Mouse (Mus musculus) midbrain, embryonic 16.5 days (tissue): ENCODE results near the gene Rhoa. TPM values are rescaled to one million over a fixed set of nuclear protein-coding genes. Genes with fewer than 3 reads are reported as not detected.
"Not testable (repeated sequence)": the region's sequence is repeated elsewhere in the genome, so short reads cannot be mapped to it uniquely, and the experiment has no call there.

Source experiments
- ATAC-seq: fragments of 200-750 bp; cut with Nextera tagmentation; 2 replicates; pipeline ENCODE4 v1.8.0; 2017; ENCODE audit warnings: moderate TSS enrichment
- H3K27ac ChIP-seq: fragments of 300-500 bp; sonication (generic); 2 replicates; pipeline ENCODE4 v1.5.1; 2014; ENCODE audit warnings: mild to moderate bottlenecking, low read length, mixed read lengths
- H3K27me3 ChIP-seq: fragments of 300-500 bp; sonication (generic); 2 replicates; pipeline ENCODE4 v1.6.1; 2014; ENCODE audit warnings: low read depth, low read length, mixed read lengths; ENCODE audit not compliant: control insufficient read depth, insufficient read depth
- H3K36me3 ChIP-seq: fragments of 300-500 bp; sonication (generic); 2 replicates; pipeline ENCODE4 v1.6.1; 2014; ENCODE audit warnings: mild to moderate bottlenecking, low read length, moderate library complexity, mixed read lengths; ENCODE audit not compliant: control insufficient read depth, insufficient read depth
- H3K4me1 ChIP-seq: fragments of 300-500 bp; sonication (generic); 2 replicates; pipeline ENCODE4 v1.6.1; 2014; ENCODE audit warnings: mild to moderate bottlenecking, low read length, mixed read lengths; ENCODE audit not compliant: control insufficient read depth, insufficient read depth
- H3K4me2 ChIP-seq: fragments of 300-500 bp; sonication (generic); 2 replicates; pipeline ENCODE4 v1.6.1; 2014; ENCODE audit warnings: mild to moderate bottlenecking, low read length, mixed read lengths
- H3K4me3 ChIP-seq: fragments of 300-500 bp; sonication (generic); 2 replicates; pipeline ENCODE4 v1.5.1; 2014; ENCODE audit warnings: low read depth, mild to moderate bottlenecking, low read length, moderate library complexity, mixed read lengths
- H3K9ac ChIP-seq: fragments of 300-500 bp; sonication (generic); 2 replicates; pipeline ENCODE4 v1.6.1; 2014; ENCODE audit warnings: low read depth, low read length, mixed read lengths
- H3K9me3 ChIP-seq: fragments of 300-500 bp; sonication (generic); replicated peaks from 2 replicates; pipeline ENCODE4 v1.6.1; 2014; ENCODE audit warnings: mild to moderate bottlenecking, low read length, mixed read lengths; ENCODE audit not compliant: control insufficient read depth, poor library complexity, severe bottlenecking
- WGBS: fragments of 180-500 bp; shearing (Covaris S2); extraction: QIAGEN DNeasy Blood & Tissue Kit; methylation state at CpG from one replicate; pipeline ENCODE4 v1.1.7; 2014; 5-methylcytosine and 5-hydroxymethylcytosine counted together
- polyA plus RNA-seq: library from polyadenylated mRNA; unstranded; fragments of >200 nt; fragmentation: Nextera tagmentation; extraction: Ambion mirVana; gene quantifications from 2 replicates; pipeline ENCODE4 v1.2.1, GENCODE M21; 2015

Gene Rhoa
- polyA plus RNA-seq, 1 experiment from 2014 or later, result 273 TPM

- peak overlapping the region; percentile 94 for H3K4me3 ChIP-seq
- H3K4me1 ChIP-seq, result peaks cover 33% of the 10 kb centered on the region
- no peak overlapping the region for H3K27ac ChIP-seq
- WGBS, result 88% methylated on average over 4 of the region's 4 CpGs
- peak overlapping the region; percentile 78 for H3K4me2 ChIP-seq
- no peak for ATAC-seq
- H3K27me3 ChIP-seq, result no peaks in the 10 kb centered on the region
- H3K36me3 ChIP-seq, result peaks cover 12% of the 10 kb centered on the region; the same call in 1 of the 2 replicates
- H3K9me3 ChIP-seq, result no peaks in the 10 kb centered on the region
- no peak overlapping the region for H3K9ac ChIP-seq
Measured at GRCm38 (mm10) chr9:108304716-108305115, 1.2 kb upstream of the Rhoa start.

- Histone ChIP-seq H3K9me3 (no peaks in the 10 kb centered on the region), H3K4me1 (peaks cover 35% of the 10 kb centered on the region), H3K36me3 (peaks cover 12% of the 10 kb centered on the region; the same call in 1 of the 2 replicates), H3K4me2 (peak overlapping the region; percentile 78), H3K27ac (peak overlapping the region; percentile 82), H3K27me3 (no peaks in the 10 kb centered on the region), H3K4me3 (peak overlapping the region; percentile 94), H3K9ac (peak overlapping the region; percentile 81)
- WGBS, result 12% methylated on average over 1 of the region's 1 CpGs
- no peak for ATAC-seq
Measured at GRCm38 (mm10) chr9:108305170-108305569, 759 bp upstream of the Rhoa start.

- H3K9ac ChIP-seq, result peak overlapping the region; percentile 97
- H3K27ac ChIP-seq, result peak overlapping the region; percentile 99
- peak overlapping the region; percentile 94 for H3K4me3 ChIP-seq
- peak; percentile 66 for ATAC-seq
- H3K4me2 ChIP-seq, result peak overlapping the region; percentile 62
- H3K27me3 ChIP-seq, result no peaks in the 10 kb centered on the region
- peaks cover 7% of the 10 kb centered on the region; the same call in 1 of the 2 replicates for H3K36me3 ChIP-seq
- peaks cover 41% of the 10 kb centered on the region for H3K4me1 ChIP-seq
- no peaks in the 10 kb centered on the region for H3K9me3 ChIP-seq
- under 1% methylated on average over 42 of the region's 51 CpGs for WGBS
Measured at GRCm38 (mm10) chr9:108306571-108306980, 647 bp downstream of the Rhoa start.

GRCm38 (mm10) chr9:108307021-108307807, 1.3 kb downstream of the Rhoa start:
- H3K4me3 ChIP-seq, result peak overlapping the region; percentile 94
- peak overlapping the region; percentile 62 for H3K4me2 ChIP-seq
- WGBS, result 21% methylated on average over 12 of the region's 12 CpGs
- H3K9me3 ChIP-seq, result no peaks in the 10 kb centered on the region
- H3K27me3 ChIP-seq, result no peaks in the 10 kb centered on the region
- ATAC-seq, result no peak
- H3K27ac ChIP-seq, result peak overlapping the region; percentile 99
- H3K4me1 ChIP-seq, result peaks cover 43% of the 10 kb centered on the region
- peaks cover 7% of the 10 kb centered on the region; the same call in 1 of the 2 replicates for H3K36me3 ChIP-seq
- peak overlapping the region; percentile 97 for H3K9ac ChIP-seq

GRCm38 (mm10) chr9:108308141-108308540, 2.2 kb downstream of the Rhoa start:
- 58% methylated on average over 2 of the region's 2 CpGs for WGBS
- Histone ChIP-seq H3K4me1 (peaks cover 43% of the 10 kb centered on the region), H3K9ac (no peak overlapping the region), H3K9me3 (no peaks in the 10 kb centered on the region), H3K4me3 (peak overlapping the region; percentile 27; the same call in 1 of the 2 replicates), H3K4me2 (peak overlapping the region; percentile 62), H3K27ac (no peak overlapping the region), H3K27me3 (no peaks in the 10 kb centered on the region), H3K36me3 (peaks cover 6% of the 10 kb centered on the region; the same call in 1 of the 2 replicates)
- ATAC-seq, result no peak

- no peak overlapping the region for H3K27ac ChIP-seq
- no peak overlapping the region for H3K9ac ChIP-seq
- no peak overlapping the region for H3K4me2 ChIP-seq
- no peak for ATAC-seq
- no peaks in the 10 kb centered on the region for H3K27me3 ChIP-seq
- no peaks in the 10 kb centered on the region for H3K36me3 ChIP-seq
- no peak overlapping the region for H3K4me3 ChIP-seq
- no peaks in the 10 kb centered on the region for H3K9me3 ChIP-seq
- H3K4me1 ChIP-seq, result no peaks in the 10 kb centered on the region
- 96% methylated on average over 3 of the region's 3 CpGs for WGBS
Measured at GRCm38 (mm10) chr9:108317572-108317971, 11.6 kb downstream of the Rhoa start.

- WGBS, result 73% methylated on average over 2 of the region's 2 CpGs
Measured at GRCm38 (mm10) chr9:108318462-108318861, 12.5 kb downstream of the Rhoa start.

GRCm38 (mm10) chr9:108322054-108322453, 16.1 kb downstream of the Rhoa start:
- not testable (repeated sequence) for H3K4me3 ChIP-seq, H3K4me1 ChIP-seq, ATAC-seq, H3K9ac ChIP-seq, H3K36me3 ChIP-seq, H3K4me2 ChIP-seq, H3K27me3 ChIP-seq, H3K9me3 ChIP-seq, H3K27ac ChIP-seq
- WGBS, result 93% methylated on average over 7 of the region's 7 CpGs

More at GRCm38 (mm10) chr9:108318462-108318861, 12.5 kb downstream of the Rhoa start:
- Histone ChIP-seq H3K9me3 (no peaks in the 10 kb centered on the region), H3K4me2 (no peak overlapping the region), H3K36me3 (no peaks in the 10 kb centered on the region), H3K9ac (no peak overlapping the region), H3K4me3 (no peak overlapping the region), H3K4me1 (no peaks in the 10 kb centered on the region), H3K27me3 (no peaks in the 10 kb centered on the region), H3K27ac (no peak overlapping the region)
- ATAC-seq, result no peak

GRCm38 (mm10) chr9:108324784-108325183, 18.9 kb downstream of the Rhoa start:
- H3K4me1 ChIP-seq, result no peaks in the 10 kb centered on the region
- H3K4me2 ChIP-seq, result no peak overlapping the region
- H3K27ac ChIP-seq, result 0 out of 2 replicates have a peak overlapping the region, but pooled peaks have one; percentile 22
- ATAC-seq, result no peak
- H3K9ac ChIP-seq, result no peak overlapping the region
- peaks cover 8% of the 10 kb centered on the region for H3K36me3 ChIP-seq
- H3K27me3 ChIP-seq, result no peaks in the 10 kb centered on the region
- H3K4me3 ChIP-seq, result no peak overlapping the region
- H3K9me3 ChIP-seq, result no peaks in the 10 kb centered on the region
- 94% methylated on average over 1 of the region's 1 CpGs for WGBS
